Mouse (Mus musculus) liver, embryonic 11.5 days (tissue): ENCODE results near the gene Fgf10. TPM values are rescaled to one million over a fixed set of nuclear protein-coding genes. Genes with fewer than 3 reads are reported as not detected.

Source experiments
- ATAC-seq: fragments of 200-750 bp; cut with Nextera tagmentation; replicated peaks from 2 replicates; pipeline ENCODE4 v1.8.0; 2017; ENCODE audit warnings: moderate number of reproducible peaks, mild to moderate bottlenecking, moderate TSS enrichment, moderate library complexity; ENCODE audit not compliant: low FRiP score
- DNase-seq: peaks from one replicate; pipeline ENCODE4 v3.0.0-alpha.2; 2017; ENCODE audit warnings: low spot score
- H3K27ac ChIP-seq: fragments of 300-500 bp; sonication (generic); 2 replicates; pipeline ENCODE4 v1.5.1; 2014; ENCODE audit warnings: mild to moderate bottlenecking, low read depth, low read length, control low read depth
- H3K27me3 ChIP-seq: fragments of 300-500 bp; sonication (generic); replicated peaks from 2 replicates; pipeline ENCODE4 v1.6.1; 2014; ENCODE audit warnings: low read length, mixed read lengths; ENCODE audit not compliant: control insufficient read depth, insufficient read depth
- H3K36me3 ChIP-seq: fragments of 300-500 bp; sonication (generic); 2 replicates; pipeline ENCODE4 v1.6.1; 2014; ENCODE audit warnings: mild to moderate bottlenecking, low read length, moderate library complexity, mixed read lengths; ENCODE audit not compliant: control insufficient read depth, insufficient read depth
- H3K4me1 ChIP-seq: fragments of 300-500 bp; sonication (generic); replicated peaks from 2 replicates; pipeline ENCODE4 v1.6.1; 2014; ENCODE audit warnings: low read length, mixed read lengths; ENCODE audit not compliant: control insufficient read depth, insufficient read depth
- H3K4me2 ChIP-seq: fragments of 300-500 bp; sonication (generic); 2 replicates; pipeline ENCODE4 v1.6.1; 2014; ENCODE audit warnings: mild to moderate bottlenecking, control low read depth, moderate library complexity
- H3K4me3 ChIP-seq: fragments of 300-500 bp; sonication (generic); 2 replicates; pipeline ENCODE4 v1.5.1; 2014; ENCODE audit warnings: low read depth, low read length, control low read depth
- H3K9ac ChIP-seq: fragments of 300-500 bp; sonication (generic); 2 replicates; pipeline ENCODE4 v1.6.1; 2014; ENCODE audit warnings: low read depth, low read length, control low read depth
- H3K9me3 ChIP-seq: fragments of 300-500 bp; sonication (generic); 2 replicates; pipeline ENCODE4 v1.6.1; 2016; ENCODE audit warnings: low read length, inconsistent platforms, mixed read lengths; ENCODE audit not compliant: control insufficient read depth
- WGBS: fragments of 180-500 bp; shearing (Covaris S2); extraction: QIAGEN DNeasy Blood & Tissue Kit; methylation state at CpG from one replicate; pipeline ENCODE4 v1.1.7; 2014; 5-methylcytosine and 5-hydroxymethylcytosine counted together
- polyA plus RNA-seq: library from polyadenylated mRNA; unstranded; fragments of >200 nt; fragmentation: Nextera tagmentation; extraction: Ambion mirVana; gene quantifications from 2 replicates; pipeline ENCODE4 v1.2.1, GENCODE M21; 2014

Gene Fgf10
- polyA plus RNA-seq, 1 experiment from 2014 or later = 2.2 TPM

- H3K4me1 ChIP-seq = peaks cover 3% of the 10 kb centered on the region; the same call in 1 of the 2 replicates
- no peak overlapping the region for H3K9ac ChIP-seq
- DNase-seq (no peak), ATAC-seq (no peak)
- no peaks in the 10 kb centered on the region for H3K9me3 ChIP-seq
- H3K27ac ChIP-seq = no peak overlapping the region
- H3K4me3 ChIP-seq = no peak overlapping the region
- H3K27me3 ChIP-seq = no peaks in the 10 kb centered on the region
- no peak overlapping the region for H3K4me2 ChIP-seq
- no peaks in the 10 kb centered on the region for H3K36me3 ChIP-seq
- 68% methylated on average over 4 of the region's 4 CpGs for WGBS
These were observed 165.5 kb downstream of the Fgf10 start for GRCm38 (mm10) chr13:118835078-118835477.
